Mouse (Mus musculus) E14TG2a.4 (cell line): Measurements from ENCODE around the gene Fam172a.

Experiments
- CTCF ChIP-seq: conservative IDR thresholded peaks from 2 replicates; pipeline ENCODE4 v1.5.1; 2014; ENCODE audit warnings: low read length
- NANOG ChIP-seq: IDR thresholded peaks from 2 replicates; pipeline ENCODE4 v1.6.1; 2014; ENCODE audit warnings: borderline replicate concordance, low read length, mixed read lengths
- POU5F1 ChIP-seq: IDR thresholded peaks from 2 replicates; pipeline ENCODE4 v1.6.1; 2014; ENCODE audit warnings: low read length, borderline replicate concordance

DNA sequence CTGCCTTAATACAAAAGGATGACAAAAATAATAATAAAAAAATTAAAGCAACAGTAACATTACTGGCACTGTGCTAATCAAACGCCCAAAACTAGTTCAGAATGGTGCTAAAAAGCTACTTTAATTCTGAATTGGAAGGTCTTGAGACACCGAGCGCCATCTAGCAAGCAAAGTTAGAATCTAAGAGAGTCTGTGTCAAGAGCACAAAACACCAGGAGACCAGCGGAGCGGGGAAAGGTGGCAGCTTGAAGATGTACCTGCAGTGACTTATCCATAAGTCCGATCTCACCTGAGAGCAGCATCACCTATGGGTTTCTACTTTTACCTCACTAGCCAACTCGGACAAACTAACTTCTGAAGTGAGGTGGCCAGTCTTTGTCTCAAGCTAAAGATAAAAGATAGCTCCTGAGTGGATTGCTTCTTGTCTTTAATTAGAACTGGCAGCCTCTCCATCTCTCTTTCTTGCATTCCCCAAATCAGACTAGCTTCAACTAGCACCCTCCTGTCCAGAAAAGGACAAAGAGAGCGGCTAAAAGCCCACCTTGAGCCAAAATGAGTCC lies 474.1 kb downstream of the Fam172a start:
- TF ChIP-seq CTCF (no peak), NANOG (no peak), POU5F1 (no peak)
